Mouse (Mus musculus) erythroblast, embryonic 14.5 days (primary cell): ENCODE data around the gene Rcan1. TPM values are rescaled to one million over a fixed set of nuclear protein-coding genes. Genes with fewer than 3 reads are reported as not detected.

Source experiments
- H3K27me3 ChIP-seq: 2 replicates; pipeline ENCODE4 v1.6.1; 2012; ENCODE audit warnings: inconsistent platforms; ENCODE audit not compliant: control insufficient read depth
- H3K36me3 ChIP-seq: 2 replicates; pipeline ENCODE4 v1.6.1; 2012; ENCODE audit warnings: mild to moderate bottlenecking, inconsistent platforms; ENCODE audit not compliant: control insufficient read depth
- H3K4me1 ChIP-seq: 2 replicates; pipeline ENCODE4 v1.6.1; 2012; ENCODE audit warnings: inconsistent platforms; ENCODE audit not compliant: control insufficient read depth
- H3K4me3 ChIP-seq: replicated peaks from 2 replicates; pipeline ENCODE3; 2012; ENCODE audit warnings: moderate library complexity, mild to moderate bottlenecking, inconsistent platforms
- H3K9me3 ChIP-seq: 2 replicates; pipeline ENCODE4 v1.6.1; 2012; ENCODE audit warnings: low read length, inconsistent platforms, mixed read lengths; ENCODE audit not compliant: control insufficient read depth
- GATA1 ChIP-seq: IDR thresholded peaks from 2 replicates; pipeline ENCODE4 v1.6.1; 2012; ENCODE audit warnings: low read length, inconsistent platforms, mixed read lengths
- TAL1 ChIP-seq: IDR thresholded peaks from 3 replicates; pipeline ENCODE4 v1.6.1; 2012; ENCODE audit warnings: low read length, inconsistent platforms, mixed read lengths
- polyA plus RNA-seq: library from polyadenylated mRNA; stranded (reverse); fragments of >175 nt; gene quantifications from 2 replicates; pipeline ENCODE4 v1.2.3, GENCODE M21; 2012

The Rcan1 gene
- polyA plus RNA-seq, 1 experiment = 1.7 TPM

- H3K4me3 ChIP-seq = no peak overlapping the region
- H3K9me3 ChIP-seq = no peaks in the 10 kb centered on the region
- peaks cover 14% of the 10 kb centered on the region for H3K27me3 ChIP-seq
- H3K36me3 ChIP-seq = no peaks in the 10 kb centered on the region
- TF ChIP-seq GATA1 (no peak), TAL1 (no peak)
- peaks cover 6% of the 10 kb centered on the region for H3K4me1 ChIP-seq
These were observed 114.7 kb downstream of the Rcan1 start for GRCm38 (mm10) chr16:92355982-92356381.

DNA sequence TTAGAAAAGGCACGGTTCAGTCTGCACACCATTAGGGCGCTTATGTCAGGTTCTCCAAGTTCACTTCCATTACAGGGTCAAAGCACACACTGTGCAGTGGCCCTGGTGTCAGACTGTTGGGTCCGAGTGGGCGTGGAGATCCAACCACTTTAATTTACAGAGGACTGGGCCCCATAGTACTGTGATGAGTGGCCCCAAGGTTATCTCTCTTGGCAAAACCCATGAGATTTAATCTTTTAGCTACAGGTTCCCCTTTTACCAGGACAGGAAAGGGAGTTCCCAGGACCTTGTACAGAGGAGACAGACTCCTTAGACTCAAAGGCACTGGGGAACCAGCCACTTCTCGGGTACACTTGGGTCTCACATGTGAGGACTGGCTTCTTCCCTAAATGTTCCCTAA lies 115.3 kb downstream of the Rcan1 start:
- Histone ChIP-seq H3K4me1 (peaks cover 6% of the 10 kb centered on the region), H3K9me3 (no peaks in the 10 kb centered on the region), H3K36me3 (no peaks in the 10 kb centered on the region), H3K4me3 (no peak overlapping the region), H3K27me3 (peaks cover 8% of the 10 kb centered on the region)
- no peak for TF ChIP-seq TAL1
- no peak for TF ChIP-seq GATA1

DNA sequence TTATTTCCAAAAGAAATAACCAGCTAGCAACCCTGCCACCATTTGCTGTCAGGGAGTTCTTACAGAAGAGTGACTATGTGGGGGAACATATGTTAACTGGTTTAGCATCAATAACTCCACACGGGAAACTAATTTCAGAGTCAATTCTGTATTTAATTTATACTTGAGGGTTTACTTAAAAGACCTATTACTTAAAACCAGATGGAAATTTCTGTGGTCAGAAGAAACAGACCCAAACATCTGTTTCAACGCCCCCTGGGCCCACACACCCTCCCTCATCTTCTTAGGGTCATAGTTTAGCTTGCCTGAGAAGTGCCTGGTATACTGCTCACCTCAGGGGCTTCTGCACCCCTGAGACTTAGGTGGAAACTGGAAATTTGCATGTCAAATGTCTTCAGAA lies 116.8 kb downstream of the Rcan1 start:
- Histone ChIP-seq H3K27me3 (peaks cover 4% of the 10 kb centered on the region), H3K9me3 (no peaks in the 10 kb centered on the region), H3K4me1 (peaks cover 6% of the 10 kb centered on the region), H3K36me3 (no peaks in the 10 kb centered on the region), H3K4me3 (no peak overlapping the region)
- TF ChIP-seq GATA1 = no peak

DNA sequence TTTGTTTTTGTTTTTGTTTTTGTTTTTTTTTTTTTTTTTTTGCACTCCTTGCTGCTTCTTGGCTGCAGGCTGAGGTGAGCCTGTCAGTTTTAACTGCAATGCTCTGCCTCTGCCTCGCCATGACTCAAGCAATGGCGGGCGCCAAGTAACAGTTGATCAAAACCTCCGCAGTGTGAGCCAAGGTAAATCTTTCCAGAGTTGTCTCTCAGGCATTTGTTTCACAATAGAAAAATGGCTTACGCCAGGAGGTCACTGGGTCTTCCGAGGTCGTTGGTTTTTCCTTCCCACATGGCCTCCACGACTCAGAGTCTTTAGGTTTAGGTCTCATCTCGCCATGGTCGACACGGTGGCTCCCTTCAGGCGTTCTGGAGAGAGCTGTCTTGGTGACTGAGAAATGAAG lies 117.4 kb downstream of the Rcan1 start:
- no peak for TF ChIP-seq GATA1
- no peak for TF ChIP-seq TAL1
- Histone ChIP-seq H3K36me3 (no peaks in the 10 kb centered on the region), H3K27me3 (no peaks in the 10 kb centered on the region), H3K4me1 (peaks cover 6% of the 10 kb centered on the region), H3K9me3 (no peaks in the 10 kb centered on the region), H3K4me3 (no peak overlapping the region)

- Histone ChIP-seq H3K27me3 (no peaks in the 10 kb centered on the region), H3K9me3 (no peaks in the 10 kb centered on the region), H3K4me1 (peaks cover 19% of the 10 kb centered on the region), H3K4me3 (no peak overlapping the region), H3K36me3 (no peaks in the 10 kb centered on the region)
- TF ChIP-seq GATA1 (no peak), TAL1 (no peak)
These were observed 121.7 kb downstream of the Rcan1 start for GRCm38 (mm10) chr16:92348941-92349340.

DNA sequence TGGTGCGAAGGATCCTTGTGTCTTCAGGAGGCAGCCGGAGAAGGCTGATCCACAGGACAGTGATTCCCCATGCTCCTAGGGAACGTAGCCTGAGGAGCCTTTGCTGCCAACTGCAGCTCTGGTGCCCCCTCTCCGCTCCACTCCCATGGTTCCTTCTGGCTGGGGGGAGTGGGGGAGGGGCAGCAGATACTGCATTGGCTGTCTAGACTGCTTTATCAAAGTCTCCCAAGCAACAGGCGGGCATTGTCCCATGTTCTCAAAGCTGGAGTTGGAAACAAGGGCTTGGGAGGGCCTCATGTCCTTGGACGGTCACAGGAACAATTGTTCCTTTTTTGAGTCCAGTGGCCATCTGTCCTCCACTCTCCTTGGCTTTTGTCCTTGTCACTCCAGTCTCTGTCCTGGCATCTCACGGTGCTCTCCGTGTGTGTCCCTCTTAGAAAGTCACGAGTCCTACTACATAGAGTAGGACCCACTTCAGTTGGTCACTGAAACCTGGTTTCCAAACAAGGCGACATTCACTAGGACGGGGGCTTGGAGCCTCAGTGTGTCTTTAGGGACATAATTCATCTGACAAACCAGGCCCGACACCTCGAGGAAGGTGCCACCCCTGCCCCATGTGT lies 124.3 kb downstream of the Rcan1 start:
- no peak for TF ChIP-seq TAL1
- no peak for TF ChIP-seq GATA1
- Histone ChIP-seq H3K9me3 (no peaks in the 10 kb centered on the region), H3K4me1 (peaks cover 25% of the 10 kb centered on the region), H3K4me3 (no peak overlapping the region), H3K27me3 (no peaks in the 10 kb centered on the region), H3K36me3 (no peaks in the 10 kb centered on the region)

- H3K4me3 ChIP-seq = no peak overlapping the region
- no peaks in the 10 kb centered on the region for H3K27me3 ChIP-seq
- H3K4me1 ChIP-seq = peaks cover 37% of the 10 kb centered on the region
- H3K9me3 ChIP-seq = no peaks in the 10 kb centered on the region
- no peak for TF ChIP-seq TAL1
- TF ChIP-seq GATA1 = no peak
- no peaks in the 10 kb centered on the region for H3K36me3 ChIP-seq
These were observed 125.5 kb downstream of the Rcan1 start for GRCm38 (mm10) chr16:92345177-92345576.

Other genes starting within 250 kb of the Rcan1 start
- gene Kcne2, start 178.5 kb downstream of the Rcan1 start, polyA plus RNA-seq = not detected in 2 replicates
- gene Smim11, start 169.6 kb downstream of the Rcan1 start, polyA plus RNA-seq = 0.94 and 1.2 TPM in 2 replicates
- not detected in 2 replicates for gene Fam243, start 149.4 kb downstream of the Rcan1 start, polyA plus RNA-seq
- gene Kcne1, start 111.4 kb downstream of the Rcan1 start, polyA plus RNA-seq = not detected in 2 replicates
- not detected in 2 replicates for gene Clic6, start 14.9 kb upstream of the Rcan1 start, polyA plus RNA-seq